Mouse (Mus musculus): ENCODE measurements at regions not wholly inside any gene's neighbourhood (a gene's known extent, or its start where the extent isn't known, plus 50 kb on each side); places are given as distances from the start of the nearest gene placed in this dataset.

- no peak for DNase-seq
Observed at GRCm38 (mm10) chr4:149844971-149845370, 70.9 kb upstream of the Slc25a33 start.

GRCm38 (mm10) chr4:149843736-149844135 is 69.7 kb upstream of the Slc25a33 start:
- DNase-seq, result no peak

GRCm38 (mm10) chr4:149842906-149843305 is 68.8 kb upstream of the Slc25a33 start:
- no peak for DNase-seq

GRCm38 (mm10) chr4:149841856-149842255 is 67.8 kb upstream of the Slc25a33 start:
- peak in 1 of 2 experiments; percentile 61 for DNase-seq

- no peak for DNase-seq
Observed at GRCm38 (mm10) chr4:149840511-149841292, 66.6 kb upstream of the Slc25a33 start.

- peak; percentile 66 to 75 for DNase-seq
Observed at GRCm38 (mm10) chr4:149838682-149839081, 64.6 kb upstream of the Slc25a33 start.

- DNase-seq, result no peak
Observed at GRCm38 (mm10) chr4:149834646-149835156, 60.6 kb upstream of the Slc25a33 start.

GRCm38 (mm10) chr4:149832446-149833101 is 58.5 kb upstream of the Slc25a33 start:
- DNase-seq, result no peak

GRCm38 (mm10) chr4:149830551-149831192 is 56.6 kb upstream of the Slc25a33 start:
- no peak for DNase-seq

- no peak for DNase-seq
Observed at GRCm38 (mm10) chr4:149829964-149830363, 55.9 kb upstream of the Slc25a33 start.

- no peak for DNase-seq
Observed at GRCm38 (mm10) chr4:149827784-149828183, 53.7 kb upstream of the Slc25a33 start.

All from adrenal gland, postnatal 36 days (tissue).